Mouse (Mus musculus): Measurements from ENCODE around the gene Casz1. TPM values are rescaled to one million over a fixed set of nuclear protein-coding genes. Genes with fewer than 3 reads are reported as not detected.

Casz1 gene
- polyA plus RNA-seq, 1 experiment from 2014 or later, result 12.3 TPM

DNA sequence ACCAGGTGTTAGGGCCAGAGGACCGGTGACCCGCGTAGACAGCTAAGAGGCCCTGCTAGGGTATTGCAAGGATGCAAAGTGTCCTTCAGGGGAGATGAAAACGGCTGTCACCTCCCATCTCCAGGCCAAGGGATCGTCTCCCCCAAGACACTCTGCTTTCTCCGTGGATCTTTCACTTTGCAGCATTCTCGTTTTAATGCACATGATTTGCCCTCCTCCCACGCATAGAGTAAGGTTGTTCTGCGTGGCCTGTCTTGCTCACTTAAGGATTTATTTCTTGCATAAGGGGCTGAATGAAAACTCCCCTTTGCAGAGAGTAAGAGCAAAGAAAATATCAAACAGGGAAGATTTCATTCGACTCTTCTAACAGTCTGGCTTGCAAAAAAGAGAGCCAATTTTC, 593 bp upstream of the Casz1 start:
- Histone ChIP-seq H3K27me3 (replicated peaks) (peaks cover 57% of the 10 kb centered on the region), H3K9ac (replicated peaks) (peak overlapping the region; percentile 26; the same call in 1 of the 2 replicates), H3K27ac (replicated peaks) (peak overlapping the region; percentile 51), H3K4me1 (peaks cover 45% of the 10 kb centered on the region), H3K9me3 (replicated peaks) (no peaks in the 10 kb centered on the region), H3K4me3 (replicated peaks) (peak overlapping the region; percentile 62), H3K4me2 (peak overlapping the region; percentile 99), H3K36me3 (no peaks in the 10 kb centered on the region)
- no peak for ATAC-seq (ENCODE audit: low FRiP score)
- whole genome bisulfite sequencing, result 2% methylated on average over 10 of the region's 10 CpGs

DNA sequence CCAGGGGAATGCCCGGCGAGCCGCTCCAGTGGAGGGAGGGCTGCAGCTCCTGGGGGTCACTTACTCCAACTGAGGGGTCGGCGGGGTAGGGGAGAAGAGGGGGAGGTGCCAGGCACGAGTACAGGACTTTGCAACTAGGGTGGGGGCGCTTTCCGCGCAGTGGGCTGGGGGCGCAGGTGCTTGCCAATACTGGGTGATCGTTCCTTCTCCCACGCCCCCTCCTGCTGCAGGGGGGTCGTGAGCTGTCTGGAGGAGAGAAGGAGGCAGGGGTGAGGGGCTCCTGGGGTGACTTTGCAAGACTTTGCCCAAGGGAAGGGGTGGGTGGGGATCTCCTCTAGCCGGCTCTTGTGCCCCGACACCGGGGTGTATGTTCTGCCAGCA, 541 bp downstream of the Casz1 start:
- Histone ChIP-seq H3K4me2 (peak overlapping the region; percentile 99), H3K27me3 (replicated peaks) (peaks cover 66% of the 10 kb centered on the region), H3K27ac (replicated peaks) (peak overlapping the region; percentile 75), H3K9me3 (replicated peaks) (no peaks in the 10 kb centered on the region), H3K4me1 (peaks cover 47% of the 10 kb centered on the region), H3K4me3 (replicated peaks) (peak overlapping the region; percentile 62), H3K36me3 (no peaks in the 10 kb centered on the region), H3K9ac (replicated peaks) (peak overlapping the region; percentile 44)
- whole genome bisulfite sequencing, result 0% methylated on average over 15 of the region's 16 CpGs
- ATAC-seq (ENCODE audit: low FRiP score), result peak; percentile 39

DNA sequence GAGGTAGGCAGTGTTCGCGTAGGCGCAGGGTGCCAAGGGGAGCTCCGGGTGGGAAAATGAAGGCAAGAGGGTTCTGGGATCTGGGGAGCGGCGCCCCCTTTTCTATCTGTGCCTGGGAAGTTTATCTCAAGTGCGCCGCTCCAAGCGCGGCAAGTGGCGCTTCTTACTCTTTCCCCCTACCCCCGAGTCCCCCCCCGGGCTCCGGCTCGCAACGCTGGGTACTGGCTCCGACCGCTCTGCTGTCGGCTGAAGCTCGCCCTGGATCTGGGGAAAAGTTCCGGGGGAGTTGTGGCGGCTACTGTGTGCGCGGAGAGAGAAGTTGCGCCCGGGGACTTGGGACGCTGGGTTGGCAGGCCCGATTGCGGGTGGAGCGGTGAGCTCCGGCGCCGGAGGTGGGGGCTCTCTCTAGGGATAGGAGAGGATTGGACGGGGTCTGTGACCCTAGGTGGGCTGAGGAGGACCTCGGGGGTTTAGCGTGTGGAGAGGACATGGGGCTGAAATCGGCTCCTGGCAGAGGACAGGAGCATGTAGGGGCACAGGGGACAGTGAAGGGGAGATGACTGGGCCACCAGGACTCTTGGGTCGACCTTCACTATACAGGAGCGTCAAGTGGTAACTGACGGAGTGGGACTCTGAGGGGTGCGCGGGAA, 1.1 kb downstream of the Casz1 start:
- Histone ChIP-seq H3K4me1 (peaks cover 48% of the 10 kb centered on the region), H3K9me3 (replicated peaks) (no peaks in the 10 kb centered on the region), H3K9ac (replicated peaks) (peak overlapping the region; percentile 44), H3K4me2 (peak overlapping the region; percentile 99), H3K4me3 (replicated peaks) (peak overlapping the region; percentile 62), H3K27me3 (replicated peaks) (peaks cover 66% of the 10 kb centered on the region), H3K36me3 (no peaks in the 10 kb centered on the region), H3K27ac (replicated peaks) (peak overlapping the region; percentile 75)
- no peak; the same call in 1 of the 2 replicates for ATAC-seq (ENCODE audit: low FRiP score)
- under 1% methylated on average over 42 of the region's 42 CpGs for WGBS

DNA sequence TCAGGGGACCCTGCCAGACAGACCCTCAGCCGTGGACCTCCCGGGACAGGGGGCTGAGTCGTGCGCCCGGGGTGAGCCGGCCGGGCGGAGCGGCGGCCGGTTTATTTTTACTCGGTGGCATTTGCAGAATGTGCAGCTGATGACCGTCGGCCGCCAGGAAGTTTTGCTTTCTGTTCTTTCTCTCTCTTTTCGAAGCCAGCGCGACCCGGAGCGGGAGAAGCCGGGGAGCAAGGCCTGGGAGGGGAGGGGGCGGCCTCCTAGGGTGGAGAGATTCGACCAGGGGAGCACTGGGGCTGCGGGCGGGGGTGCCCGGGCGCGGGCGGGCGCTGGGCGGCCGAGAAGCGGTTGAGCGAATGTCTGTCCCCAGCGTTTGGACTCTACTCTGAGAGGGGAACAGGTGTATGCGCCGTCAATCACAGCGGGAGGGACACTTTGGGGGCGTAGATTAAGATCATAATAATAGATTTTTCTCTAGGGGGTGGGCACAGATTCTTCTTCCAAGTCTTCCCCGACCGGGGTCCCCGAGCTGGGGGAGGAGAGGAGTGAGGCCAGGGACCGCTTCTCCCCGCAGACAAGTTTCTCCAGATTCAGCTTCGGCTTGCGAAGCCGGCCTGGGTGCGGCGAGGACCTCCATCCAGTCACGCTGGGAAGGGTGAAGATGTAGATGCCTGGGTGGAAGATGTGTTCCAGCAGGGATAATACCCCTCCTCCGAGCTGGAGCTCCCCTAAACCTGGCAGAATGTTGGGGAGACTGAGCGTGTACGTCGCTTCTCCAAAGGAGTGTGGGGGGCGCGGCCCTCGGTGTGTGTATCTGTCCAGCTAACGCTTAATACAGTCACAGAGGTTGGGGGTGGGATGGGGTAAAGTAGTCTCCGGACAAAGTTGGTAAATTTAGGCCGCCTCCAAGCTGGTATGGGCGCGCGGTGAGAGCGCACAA, 1.9 kb downstream of the Casz1 start:
- Histone ChIP-seq H3K27me3 (replicated peaks) (peaks cover 67% of the 10 kb centered on the region), H3K36me3 (no peaks in the 10 kb centered on the region), H3K4me3 (replicated peaks) (peak overlapping the region; percentile 62), H3K4me2 (peak overlapping the region; percentile 99), H3K9ac (replicated peaks) (peak overlapping the region; percentile 44), H3K9me3 (replicated peaks) (no peaks in the 10 kb centered on the region), H3K27ac (replicated peaks) (peak overlapping the region; percentile 75), H3K4me1 (peaks cover 56% of the 10 kb centered on the region)
- under 1% methylated on average over 59 of the region's 64 CpGs for WGBS
- no peak for ATAC-seq (ENCODE audit: low FRiP score)

DNA sequence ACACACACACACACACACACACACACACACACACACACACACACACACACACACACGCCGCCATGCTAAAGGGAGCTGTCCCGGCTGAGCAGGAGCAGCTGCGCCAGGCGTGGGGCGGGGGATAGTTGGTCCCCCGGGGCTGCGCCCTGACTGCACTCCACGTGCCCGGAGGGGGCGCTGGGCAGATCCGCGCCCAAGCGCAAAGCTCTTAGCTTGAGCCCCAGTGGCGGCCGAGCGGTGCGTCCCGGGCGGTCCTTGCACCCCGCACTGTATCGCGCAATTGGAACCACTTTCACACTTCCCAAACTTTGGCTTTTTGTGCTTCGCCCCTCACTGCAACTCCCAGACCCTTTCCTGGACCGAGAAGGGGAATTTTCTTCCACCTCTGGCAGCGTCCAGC, 2.6 kb downstream of the Casz1 start:
- ATAC-seq (ENCODE audit: low FRiP score), result no peak
- peaks cover 64% of the 10 kb centered on the region for H3K4me1 ChIP-seq

DNA sequence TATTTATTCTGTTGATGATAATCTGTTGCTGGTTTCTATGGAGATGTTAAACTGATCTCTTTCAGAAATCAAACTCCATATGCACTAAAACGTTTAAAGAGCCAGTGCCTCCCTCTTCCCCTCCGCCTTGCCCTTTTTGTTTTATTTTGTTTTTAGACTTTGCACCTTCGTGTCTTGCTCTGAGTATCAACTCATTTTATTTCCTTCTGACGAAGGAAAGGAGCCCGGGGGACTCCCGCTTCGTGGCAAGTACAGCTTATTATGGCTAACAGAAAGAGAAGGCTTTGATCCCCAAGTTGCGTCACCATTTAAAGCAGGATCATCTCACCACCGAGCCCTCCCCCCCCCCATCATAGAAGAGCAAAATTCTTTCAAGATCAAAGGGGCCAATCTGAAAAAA, 3.2 kb downstream of the Casz1 start:
- Histone ChIP-seq H3K9me3 (replicated peaks) (no peaks in the 10 kb centered on the region), H3K27me3 (replicated peaks) (peaks cover 59% of the 10 kb centered on the region), H3K4me3 (replicated peaks) (peak overlapping the region; percentile 62), H3K4me1 (peaks cover 69% of the 10 kb centered on the region), H3K27ac (replicated peaks) (peak overlapping the region; percentile 61), H3K36me3 (no peaks in the 10 kb centered on the region), H3K4me2 (peak overlapping the region; percentile 99), H3K9ac (replicated peaks) (no peak overlapping the region; the same call in 1 of the 2 replicates)
- WGBS, result under 1% methylated on average over 9 of the region's 9 CpGs
- ATAC-seq (ENCODE audit: low FRiP score), result no peak

More for the DNA sequence above, 2.6 kb downstream of the Casz1 start:
- H3K9ac ChIP-seq (replicated peaks), result peak overlapping the region; percentile 46; the same call in 1 of the 2 replicates
- no peaks in the 10 kb centered on the region for H3K9me3 ChIP-seq (replicated peaks)
- H3K4me3 ChIP-seq (replicated peaks), result peak overlapping the region; percentile 62
- H3K4me2 ChIP-seq, result peak overlapping the region; percentile 99
- peak overlapping the region; percentile 61; the same call in 1 of the 2 replicates for H3K27ac ChIP-seq (replicated peaks)
- 1% methylated on average over 18 of the region's 26 CpGs for WGBS
- H3K27me3 ChIP-seq (replicated peaks), result peaks cover 61% of the 10 kb centered on the region
- H3K36me3 ChIP-seq, result no peaks in the 10 kb centered on the region

DNA sequence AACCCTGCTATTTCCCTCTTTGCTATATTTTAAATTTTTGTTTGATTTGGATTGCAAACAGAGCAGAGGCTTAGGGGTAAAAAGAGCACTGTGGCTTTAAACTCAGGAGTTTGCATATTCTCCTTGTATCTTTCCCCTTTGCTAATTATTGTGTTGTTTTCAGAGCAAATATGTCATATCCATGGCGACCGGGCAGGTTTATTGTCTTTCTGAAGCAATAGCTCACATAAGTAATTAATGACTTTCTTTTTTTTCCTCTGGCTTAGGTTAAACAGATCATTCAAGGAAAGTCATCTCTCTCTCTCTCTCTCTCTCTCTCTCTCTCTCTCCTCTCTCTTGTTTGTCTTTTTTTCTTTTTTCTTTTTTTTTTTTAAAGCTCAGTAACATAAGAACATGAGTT, 4.6 kb downstream of the Casz1 start:
- Histone ChIP-seq H3K27me3 (replicated peaks) (peaks cover 65% of the 10 kb centered on the region), H3K4me3 (replicated peaks) (no peak overlapping the region; the same call in 1 of the 2 replicates), H3K9ac (replicated peaks) (no peak overlapping the region), H3K4me2 (peak overlapping the region; percentile 99), H3K4me1 (peaks cover 79% of the 10 kb centered on the region), H3K36me3 (no peaks in the 10 kb centered on the region), H3K9me3 (replicated peaks) (no peaks in the 10 kb centered on the region), H3K27ac (replicated peaks) (no peak overlapping the region)
- no peak for ATAC-seq (ENCODE audit: low FRiP score)
- WGBS, result 8% methylated on average over 2 of the region's 2 CpGs

DNA sequence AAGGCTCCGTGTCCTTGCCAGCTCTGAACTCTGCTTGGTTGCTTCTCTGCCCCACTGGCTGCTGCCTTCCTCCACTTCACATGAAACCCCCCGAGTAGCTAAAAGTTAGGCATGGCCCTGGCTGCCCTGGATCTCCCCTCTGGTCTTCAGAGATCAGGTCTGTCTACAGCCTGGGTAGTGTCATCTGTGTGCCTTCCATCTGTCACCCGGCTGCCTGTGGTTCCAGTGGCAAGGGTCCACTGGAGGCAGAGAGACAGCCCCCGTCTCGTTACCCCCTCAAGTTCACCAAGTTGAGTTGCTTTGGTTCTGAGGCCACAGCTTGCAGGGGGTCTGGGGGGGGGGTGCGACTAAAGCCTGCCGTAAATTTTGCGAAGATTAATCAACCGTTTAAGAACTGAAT, 6.5 kb downstream of the Casz1 start:
- H3K27me3 ChIP-seq (replicated peaks), result peaks cover 63% of the 10 kb centered on the region
- H3K27ac ChIP-seq (replicated peaks), result peak overlapping the region; percentile 45; the same call in 1 of the 2 replicates
- ATAC-seq (ENCODE audit: low FRiP score), result no peak
- no peaks in the 10 kb centered on the region for H3K9me3 ChIP-seq (replicated peaks)
- H3K4me3 ChIP-seq (replicated peaks), result no peak overlapping the region; the same call in 1 of the 2 replicates
- H3K4me1 ChIP-seq, result peaks cover 66% of the 10 kb centered on the region
- H3K9ac ChIP-seq (replicated peaks), result 0 out of 2 replicates have a peak overlapping the region, but pooled peaks have one; percentile 17
- H3K4me2 ChIP-seq, result peak overlapping the region; percentile 50
- WGBS, result 42% methylated on average over 9 of the region's 9 CpGs
- no peaks in the 10 kb centered on the region for H3K36me3 ChIP-seq

DNA sequence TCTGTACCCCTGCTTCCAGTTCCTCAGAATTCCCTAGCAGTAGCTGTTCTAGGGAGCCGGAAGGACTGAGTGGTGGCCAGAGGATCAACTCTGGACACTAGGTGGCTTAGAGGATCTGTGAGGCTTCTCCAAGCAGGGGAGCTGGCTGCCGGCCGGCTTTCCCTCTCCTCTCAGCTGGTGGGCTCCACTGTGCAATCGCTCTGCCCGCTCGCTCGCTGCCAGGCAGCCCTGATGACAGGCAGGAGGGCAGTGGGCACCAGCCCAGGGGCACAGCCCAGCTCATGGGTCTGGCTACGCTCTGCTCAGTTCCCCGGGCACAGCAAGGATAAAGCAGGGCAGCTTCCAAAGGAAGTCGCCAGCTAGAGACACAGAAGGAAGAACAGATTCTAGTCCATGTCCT, 7.7 kb downstream of the Casz1 start:
- H3K4me3 ChIP-seq (replicated peaks), result peak overlapping the region; percentile 13; the same call in 1 of the 2 replicates
- peak overlapping the region; percentile 72 for H3K27ac ChIP-seq (replicated peaks)
- H3K36me3 ChIP-seq, result no peaks in the 10 kb centered on the region
- H3K27me3 ChIP-seq (replicated peaks), result peaks cover 55% of the 10 kb centered on the region
- peak overlapping the region; percentile 50 for H3K4me2 ChIP-seq
- H3K9me3 ChIP-seq (replicated peaks), result no peaks in the 10 kb centered on the region
- H3K9ac ChIP-seq (replicated peaks), result peak overlapping the region; percentile 32
- peak; percentile 58; the same call in 1 of the 2 replicates for ATAC-seq (ENCODE audit: low FRiP score)
- peaks cover 63% of the 10 kb centered on the region for H3K4me1 ChIP-seq
- 15% methylated on average over 10 of the region's 10 CpGs for WGBS

DNA sequence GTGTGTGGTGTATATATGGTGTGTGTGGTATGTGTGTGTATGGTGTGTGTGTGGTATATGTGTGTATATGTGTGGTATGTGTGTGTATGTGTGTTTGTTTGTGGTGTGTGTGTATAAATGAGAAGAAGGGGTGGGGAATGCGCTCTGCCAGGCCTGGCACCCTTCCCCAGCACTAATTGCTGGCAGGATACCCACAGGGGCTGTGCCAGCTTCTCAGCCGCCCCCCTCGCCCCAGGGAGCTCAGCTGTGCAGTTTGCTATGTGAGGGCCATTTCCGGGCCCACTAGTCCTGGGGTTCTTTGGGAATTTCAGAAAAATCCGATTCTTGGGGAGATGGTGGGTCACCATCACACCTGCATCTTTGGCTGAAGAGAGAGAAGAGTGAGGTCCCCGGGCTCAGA, 9.0 kb downstream of the Casz1 start:
- Histone ChIP-seq H3K4me2 (peak overlapping the region; percentile 50), H3K27me3 (replicated peaks) (peaks cover 57% of the 10 kb centered on the region), H3K4me1 (peaks cover 64% of the 10 kb centered on the region), H3K9ac (replicated peaks) (no peak overlapping the region), H3K4me3 (replicated peaks) (no peak overlapping the region), H3K9me3 (replicated peaks) (no peaks in the 10 kb centered on the region), H3K36me3 (no peaks in the 10 kb centered on the region), H3K27ac (replicated peaks) (no peak overlapping the region)
- no peak for ATAC-seq (ENCODE audit: low FRiP score)
- 62% methylated on average over 6 of the region's 6 CpGs for WGBS

DNA sequence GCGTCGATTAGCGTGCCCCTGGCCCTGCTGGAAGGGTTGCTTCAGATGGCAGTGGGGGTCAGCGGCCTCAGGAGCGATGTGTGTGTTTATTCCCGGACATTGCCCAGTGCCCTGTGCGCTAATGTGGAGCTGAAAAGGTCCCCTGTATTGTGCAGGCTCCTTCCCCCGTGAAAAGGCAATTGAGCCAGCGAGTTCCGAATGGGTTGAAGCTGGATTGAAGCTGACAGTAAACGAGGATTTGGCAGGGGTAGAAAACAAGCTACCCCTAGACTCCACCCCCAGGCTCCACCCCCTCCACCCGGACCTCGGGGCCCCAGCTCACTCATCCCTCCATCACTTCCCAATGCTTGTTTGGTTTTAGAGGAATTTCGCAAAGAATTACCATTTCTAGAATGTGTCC, 12.3 kb downstream of the Casz1 start:
- 8% methylated on average over 14 of the region's 14 CpGs for WGBS
- H3K9ac ChIP-seq (replicated peaks), result no peak overlapping the region
- ATAC-seq (ENCODE audit: low FRiP score), result no peak
- H3K36me3 ChIP-seq, result no peaks in the 10 kb centered on the region
- H3K27ac ChIP-seq (replicated peaks), result no peak overlapping the region
- no peaks in the 10 kb centered on the region for H3K9me3 ChIP-seq (replicated peaks)
- no peak overlapping the region for H3K4me3 ChIP-seq (replicated peaks)
- peaks cover 50% of the 10 kb centered on the region for H3K4me1 ChIP-seq
- peaks cover 33% of the 10 kb centered on the region for H3K27me3 ChIP-seq (replicated peaks)
- H3K4me2 ChIP-seq, result peak overlapping the region; percentile 22

Measured in neural tube, embryonic 15.5 days (tissue).